Mouse (Mus musculus) liver, adult 2 months (tissue): ENCODE measurements around the gene Shroom3. TPM values are rescaled to one million over a fixed set of nuclear protein-coding genes. Genes with fewer than 3 reads are reported as not detected.

Experiments
- DNase-seq: peaks from one replicate; pipeline ENCODE4 v3.0.0-alpha.2; 2011; ENCODE audit warnings: low read depth, low spot score; ENCODE audit errors: extremely low read depth
- H3K27ac ChIP-seq: fragments of 200-500 bp; replicated peaks from 2 replicates; pipeline ENCODE4 v1.5.1; 2012; ENCODE audit warnings: low read depth, mild to moderate bottlenecking, control low read depth, inconsistent platforms, low read length; ENCODE audit not compliant: insufficient read depth
- H3K27me3 ChIP-seq: fragments of 200-500 bp; 2 replicates; pipeline ENCODE4 v1.6.1; 2012; ENCODE audit warnings: mild to moderate bottlenecking, moderate library complexity, low read length, inconsistent platforms; ENCODE audit not compliant: control insufficient read depth, insufficient read depth
- H3K36me3 ChIP-seq: fragments of 200-500 bp; 2 replicates; pipeline ENCODE4 v1.6.1; 2012; ENCODE audit warnings: low read length, inconsistent platforms; ENCODE audit not compliant: control insufficient read depth, insufficient read depth
- H3K4me1 ChIP-seq: fragments of 200-500 bp; 2 replicates; pipeline ENCODE4 v1.6.1; 2011; ENCODE audit warnings: low read length; ENCODE audit not compliant: control insufficient read depth, insufficient read depth
- H3K4me3 ChIP-seq: fragments of 200-500 bp; 2 replicates; pipeline ENCODE4 v1.5.1; 2011; ENCODE audit warnings: low read depth, mild to moderate bottlenecking, control low read depth, low read length, moderate library complexity; ENCODE audit not compliant: insufficient read depth
- H3K79me2 ChIP-seq: fragments of 200-500 bp; 2 replicates; pipeline ENCODE4 v1.6.1; 2012; ENCODE audit warnings: inconsistent platforms, mild to moderate bottlenecking, low read length, moderate library complexity; ENCODE audit not compliant: control insufficient read depth, insufficient read depth
- H3K9ac ChIP-seq: fragments of 200-500 bp; 2 replicates; pipeline ENCODE4 v1.6.1; 2012; ENCODE audit warnings: low read depth, mild to moderate bottlenecking, control low read depth, inconsistent platforms, low read length
- CTCF ChIP-seq: fragments of 200-500 bp; IDR thresholded peaks from 2 replicates; pipeline ENCODE4 v1.5.1; 2011; ENCODE audit warnings: low read depth, low read length, control low read depth
- POLR2A ChIP-seq: fragments of 200-500 bp; IDR thresholded peaks from 2 replicates; pipeline ENCODE4 v1.6.1; 2011; ENCODE audit warnings: low read length, control low read depth; ENCODE audit not compliant: insufficient read depth; ENCODE audit errors: extremely low read depth
- WGBS: fragments of 180-500 bp; shearing (Covaris S2); methylation state at CpG from one replicate; pipeline ENCODE4 v1.1.7; 2018; 5-methylcytosine and 5-hydroxymethylcytosine counted together
- polyA plus RNA-seq: library from polyadenylated mRNA; depleted of rRNA; stranded (reverse); fragments of >200 nt; gene quantifications from 2 replicates; pipeline ENCODE4 v1.2.3, GENCODE M21; 2012
- total RNA-seq: library from RNA; depleted of rRNA; stranded (reverse); fragments of >200 nt; gene quantifications from 2 replicates; pipeline ENCODE4 v1.2.3, GENCODE M21; 2014

Gene Shroom3
- total and polyA plus RNA-seq, 2 experiments = 4.0 to 4.1 TPM

DNA sequence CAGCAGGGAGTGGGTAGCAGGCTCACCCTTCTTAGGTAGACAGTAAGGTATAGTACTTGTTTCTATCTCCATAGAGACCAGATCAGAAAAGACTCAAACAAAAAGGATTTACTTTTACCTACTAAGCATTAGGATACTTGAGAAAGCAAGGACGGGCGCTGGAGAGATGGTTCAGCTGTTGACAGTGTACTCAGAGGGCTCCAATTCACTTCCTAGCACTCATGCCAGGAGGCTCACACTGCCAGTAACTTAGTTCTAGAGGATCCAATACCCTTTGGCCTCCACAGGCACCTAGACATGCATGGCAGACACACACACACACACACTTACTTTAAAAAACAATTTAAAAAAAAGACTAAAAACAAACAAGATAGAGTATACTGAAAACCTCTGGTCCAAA lies 189.8 kb downstream of the Shroom3 start:
- 62% methylated on average over 2 of the region's 2 CpGs for WGBS
- no peaks in the 10 kb centered on the region for H3K36me3 ChIP-seq
- H3K27ac ChIP-seq = no peak overlapping the region
- no peaks in the 10 kb centered on the region for H3K27me3 ChIP-seq
- DNase-seq = peak; percentile 46
- TF ChIP-seq CTCF (no peak), POLR2A (no peak)
- H3K4me1 ChIP-seq = no peaks in the 10 kb centered on the region; the same call in 1 of the 2 replicates
- H3K9ac ChIP-seq = no peak overlapping the region
- no peak overlapping the region for H3K4me3 ChIP-seq
- H3K79me2 ChIP-seq = no peaks in the 10 kb centered on the region; the same call in 1 of the 2 replicates

GRCm38 (mm10) chr5:92873518-92873917 lies 190.3 kb downstream of the Shroom3 start:
- Histone ChIP-seq H3K79me2 (no peaks in the 10 kb centered on the region; the same call in 1 of the 2 replicates), H3K9ac (no peak overlapping the region), H3K27me3 (no peaks in the 10 kb centered on the region), H3K27ac (no peak overlapping the region), H3K4me3 (no peak overlapping the region), H3K4me1 (no peaks in the 10 kb centered on the region; the same call in 1 of the 2 replicates), H3K36me3 (no peaks in the 10 kb centered on the region)
- TF ChIP-seq POLR2A (no peak), CTCF (no peak)
- DNase-seq = no peak

DNA sequence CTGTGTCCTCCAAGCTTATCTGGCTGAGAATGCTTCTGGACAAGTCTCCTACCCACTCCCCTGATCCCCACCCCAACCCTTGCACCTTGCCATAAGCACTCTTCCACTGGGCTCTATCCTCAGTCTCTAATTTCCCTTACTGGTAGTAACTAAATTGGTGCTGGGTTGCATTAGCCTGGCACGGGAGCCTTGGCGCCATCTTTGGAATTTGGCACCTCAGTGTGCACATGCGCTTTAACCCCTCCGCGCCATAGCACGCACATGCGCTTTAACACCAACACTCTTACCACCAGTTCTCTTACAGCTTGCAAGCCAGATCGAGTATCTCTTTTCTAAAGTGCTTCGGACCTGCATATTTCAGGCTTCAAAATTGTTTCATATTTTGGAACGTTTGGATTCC lies 192.6 kb downstream of the Shroom3 start:
- Histone ChIP-seq H3K27me3 (no peaks in the 10 kb centered on the region), H3K79me2 (no peaks in the 10 kb centered on the region; the same call in 1 of the 2 replicates), H3K9ac (no peak overlapping the region), H3K4me3 (no peak overlapping the region), H3K27ac (no peak overlapping the region), H3K4me1 (peaks cover 3% of the 10 kb centered on the region; the same call in 1 of the 2 replicates), H3K36me3 (no peaks in the 10 kb centered on the region)
- no peak for DNase-seq
- 97% methylated on average over 10 of the region's 10 CpGs for WGBS
- TF ChIP-seq CTCF (no peak), POLR2A (no peak)

GRCm38 (mm10) chr5:92877104-92877503 lies 193.9 kb downstream of the Shroom3 start:
- Histone ChIP-seq H3K27me3 (no peaks in the 10 kb centered on the region), H3K4me3 (no peak overlapping the region), H3K27ac (no peak overlapping the region), H3K79me2 (peaks cover 3% of the 10 kb centered on the region; the same call in 1 of the 2 replicates), H3K9ac (no peak overlapping the region), H3K36me3 (no peaks in the 10 kb centered on the region), H3K4me1 (peaks cover 5% of the 10 kb centered on the region; the same call in 1 of the 2 replicates)
- TF ChIP-seq CTCF (no peak), POLR2A (no peak)
- DNase-seq = no peak
- WGBS = 86% methylated on average over 3 of the region's 3 CpGs

DNA sequence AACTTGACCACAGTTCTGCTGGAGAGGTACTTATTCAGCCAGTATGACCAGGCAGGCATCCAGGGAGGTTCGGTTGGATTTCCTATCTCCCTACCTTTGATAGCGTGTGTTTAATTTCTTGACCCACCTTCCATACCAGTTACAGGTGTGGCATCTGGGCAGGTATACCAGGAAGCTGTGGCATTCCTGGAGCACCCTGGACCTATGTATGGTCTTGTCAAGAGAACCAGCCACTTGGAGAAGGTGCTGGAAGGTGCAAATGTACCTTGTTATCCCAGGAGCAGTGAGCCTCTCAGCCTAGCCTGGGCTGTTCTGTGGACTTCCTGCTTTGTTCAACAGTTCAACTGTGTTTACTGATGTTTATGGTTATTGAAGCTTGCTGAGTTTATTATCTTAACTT lies 197.2 kb downstream of the Shroom3 start:
- no peak overlapping the region for H3K27ac ChIP-seq

GRCm38 (mm10) chr5:92880893-92881292 lies 197.7 kb downstream of the Shroom3 start:
- no peak for TF ChIP-seq POLR2A
- no peak for TF ChIP-seq CTCF
- H3K27ac ChIP-seq = no peak overlapping the region

More for the DNA sequence above, 197.2 kb downstream of the Shroom3 start:
- H3K27me3 ChIP-seq = no peaks in the 10 kb centered on the region
- no peaks in the 10 kb centered on the region for H3K36me3 ChIP-seq
- H3K4me1 ChIP-seq = peaks cover 5% of the 10 kb centered on the region; the same call in 1 of the 2 replicates
- no peak for TF ChIP-seq POLR2A
- TF ChIP-seq CTCF = no peak
- H3K79me2 ChIP-seq = peaks cover 5% of the 10 kb centered on the region; the same call in 1 of the 2 replicates
- no peak overlapping the region for H3K4me3 ChIP-seq
- DNase-seq = no peak
- WGBS = 77% methylated on average over 2 of the region's 2 CpGs
- H3K9ac ChIP-seq = no peak overlapping the region

More at GRCm38 (mm10) chr5:92880893-92881292, 197.7 kb downstream of the Shroom3 start:
- Histone ChIP-seq H3K27me3 (no peaks in the 10 kb centered on the region), H3K4me3 (no peak overlapping the region), H3K36me3 (no peaks in the 10 kb centered on the region), H3K4me1 (peaks cover 5% of the 10 kb centered on the region; the same call in 1 of the 2 replicates), H3K79me2 (peaks cover 5% of the 10 kb centered on the region; the same call in 1 of the 2 replicates), H3K9ac (no peak overlapping the region)
- DNase-seq = peak; percentile 63
- 15% methylated on average over 4 of the region's 4 CpGs for WGBS
